Mouse (Mus musculus): Measurements from ENCODE around the gene Car15. TPM values are rescaled to one million over a fixed set of nuclear protein-coding genes. Genes with fewer than 3 reads are reported as not detected.

Car15 gene
- total RNA-seq, 2 experiments from 2014 or later: 11.7 to 14.6 TPM

DNA sequence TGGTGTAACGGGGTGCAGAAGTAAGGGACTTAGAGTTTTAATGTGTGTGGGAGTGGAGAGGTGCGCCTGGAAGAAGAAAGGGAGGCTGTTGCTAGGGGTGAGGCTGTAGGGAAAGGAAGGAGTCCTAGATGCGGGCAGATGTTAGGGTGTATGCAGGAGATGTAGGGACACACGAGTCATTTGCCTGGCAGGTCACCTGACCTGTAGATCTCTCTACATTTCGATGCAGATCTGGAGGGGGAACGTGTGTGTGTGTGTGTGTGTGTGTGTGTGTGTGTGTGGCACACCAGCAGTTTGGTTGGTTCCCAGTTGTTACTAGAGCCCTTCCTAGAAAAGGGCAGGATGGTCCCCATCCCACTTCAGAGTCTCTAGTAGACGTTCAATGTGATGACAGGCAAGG lies 33.2 kb downstream of the Car15 start:
- intact Hi-C loops (cut with DNase I): no loop called here
- DNase-seq (ENCODE audit: low spot score in 2 of 2): no peak

DNA sequence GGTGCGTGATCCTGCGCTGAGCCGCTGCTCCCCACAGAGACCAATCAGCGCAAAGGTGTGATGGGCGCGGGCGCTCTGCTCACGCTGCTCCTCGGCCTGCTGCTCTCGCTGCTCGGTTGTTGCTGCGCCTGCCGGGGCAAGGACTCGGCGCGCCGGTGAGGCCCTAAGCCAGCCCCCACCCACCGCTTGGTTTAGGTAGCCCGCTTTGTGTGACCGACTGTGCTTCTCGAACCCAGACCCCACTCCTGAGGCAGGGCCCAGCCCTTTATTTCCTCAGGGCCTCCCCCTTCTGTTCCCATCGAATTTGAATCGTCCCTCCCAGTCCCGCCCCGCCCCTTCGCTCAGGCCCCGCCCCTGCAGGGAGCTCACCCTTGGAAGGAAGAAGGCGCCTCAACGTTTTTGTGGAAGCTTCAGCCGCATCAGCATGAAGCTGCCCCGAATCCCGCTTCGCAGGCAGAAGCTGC lies 33.7 kb downstream of the Car15 start:
- no peak for DNase-seq (ENCODE audit: low spot score in 2 of 2)
- intact Hi-C loops (cut with DNase I): no loop called here

- DNase-seq (ENCODE audit: low spot score in 2 of 2): no peak
- intact Hi-C loops (cut with DNase I): no loop called here
Measured at GRCm38 (mm10) chr16:17803675-17804448, 34.3 kb downstream of the Car15 start.

- intact Hi-C loops (cut with DNase I): no loop called here
Measured at GRCm38 (mm10) chr16:17802839-17803674, 35.1 kb downstream of the Car15 start.

DNA sequence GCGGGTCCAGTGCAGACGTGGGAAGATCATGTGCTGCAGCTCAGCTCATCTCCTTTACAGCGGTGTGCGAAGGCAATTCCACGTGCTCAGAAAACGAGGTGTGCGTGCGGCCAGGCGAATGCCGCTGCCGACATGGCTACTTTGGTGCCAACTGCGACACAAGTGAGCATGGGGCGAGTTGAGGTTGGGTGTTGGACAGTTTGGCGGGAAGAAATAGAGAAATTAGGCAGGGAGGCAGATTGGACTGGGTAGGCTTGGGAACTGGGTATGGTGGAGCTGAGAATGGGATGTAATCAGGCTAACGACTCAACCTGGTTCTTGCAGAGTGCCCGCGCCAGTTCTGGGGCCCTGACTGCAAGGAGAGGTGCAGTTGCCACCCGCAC lies 35.7 kb downstream of the Car15 start:
- no peak for DNase-seq (ENCODE audit: low spot score in 2 of 2)
- intact Hi-C loops (cut with DNase I): no loop called here

More at GRCm38 (mm10) chr16:17802839-17803674, 35.1 kb downstream of the Car15 start:
- DNase-seq (ENCODE audit: low spot score in 2 of 2): peak; percentile 64 to 75

DNA sequence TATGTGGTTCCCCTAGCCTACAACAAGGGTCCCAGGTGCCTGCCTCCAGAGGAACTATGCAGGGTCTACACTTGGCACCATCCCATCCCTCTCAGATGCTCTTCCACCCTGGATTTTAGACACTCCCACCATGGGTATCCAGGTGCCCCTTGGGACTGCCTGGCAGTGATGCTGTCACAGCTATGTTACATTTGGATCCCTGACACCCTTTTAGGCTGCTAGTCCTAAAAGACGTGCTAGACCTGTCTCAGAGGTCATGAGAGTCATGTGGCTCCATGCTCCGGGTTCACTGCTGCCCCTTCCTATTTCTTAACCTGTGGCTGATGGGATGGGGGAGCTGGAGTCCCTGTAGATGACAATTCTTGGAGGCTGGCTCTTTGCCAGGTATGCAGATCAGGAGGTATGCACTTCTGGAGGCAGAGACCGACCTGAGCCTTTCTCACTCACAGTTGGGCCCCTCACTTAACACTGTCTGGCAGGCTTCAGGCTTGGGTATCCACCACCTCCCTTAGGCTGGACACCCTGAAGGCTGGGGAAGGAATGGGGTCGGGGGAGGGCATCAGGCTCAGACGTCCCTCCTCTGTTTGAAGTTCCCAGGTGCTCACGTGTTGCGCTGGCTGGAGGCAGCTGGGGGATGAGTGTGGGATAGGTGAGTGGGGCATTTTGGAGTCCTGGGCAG lies 36.2 kb downstream of the Car15 start:
- DNase-seq (ENCODE audit: low spot score in 2 of 2): no peak
- intact Hi-C loops (cut with DNase I): no loop called here

GRCm38 (mm10) chr16:17799584-17799983 lies 38.6 kb downstream of the Car15 start:
- intact Hi-C loops (cut with DNase I): no loop called here
- DNase-seq (ENCODE audit: low spot score in 2 of 2): no peak

- intact Hi-C loops (cut with DNase I): no loop called here
- no peak for DNase-seq (ENCODE audit: low spot score in 2 of 2)
Measured at GRCm38 (mm10) chr16:17798321-17799180, 39.6 kb downstream of the Car15 start.

- intact Hi-C loops (cut with DNase I): no loop called here
- no peak for DNase-seq (ENCODE audit: low spot score in 2 of 2)
Measured at GRCm38 (mm10) chr16:17797812-17798311, 40.3 kb downstream of the Car15 start.

DNA sequence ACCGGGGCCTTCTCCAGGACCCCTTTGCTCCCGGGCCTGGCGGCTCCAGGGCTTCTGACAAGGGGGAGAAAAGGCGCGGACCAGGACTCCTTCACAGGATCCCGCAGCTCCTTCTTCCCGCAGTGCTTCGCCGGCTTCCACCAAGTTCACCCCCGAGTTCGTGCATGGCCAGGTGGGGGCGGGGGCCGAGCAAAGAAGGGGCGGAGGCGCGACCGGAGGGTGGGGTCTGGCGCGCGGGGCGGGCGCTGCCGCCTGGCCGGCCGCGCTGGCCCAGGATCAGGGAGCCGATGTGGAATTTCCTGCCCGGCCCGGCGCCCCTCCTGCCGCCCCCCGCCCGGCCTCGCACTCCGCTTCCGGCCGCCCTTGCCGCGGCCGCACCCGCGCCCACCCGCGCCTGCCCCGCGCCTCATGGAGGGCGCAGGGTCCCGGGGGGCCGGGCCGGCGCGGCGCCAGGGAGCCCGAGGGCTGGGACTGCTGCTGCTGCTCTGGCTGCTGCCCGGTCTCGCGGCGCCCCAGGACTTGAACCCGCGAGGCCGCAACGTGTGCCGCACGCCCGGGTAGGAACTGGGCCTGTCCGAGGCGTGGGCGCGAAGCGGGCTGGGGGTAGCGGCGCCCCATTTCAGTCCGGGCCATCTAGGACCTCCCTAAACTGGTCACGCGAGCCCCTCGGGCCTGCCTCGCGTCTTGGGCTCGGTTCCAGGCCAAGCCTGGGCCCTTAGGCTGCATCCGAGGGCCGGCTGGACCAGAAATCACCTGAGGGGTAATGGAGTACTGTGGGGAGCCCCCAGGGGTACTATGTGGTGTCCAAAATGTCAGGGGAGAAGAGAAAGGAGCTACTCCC lies 41.0 kb downstream of the Car15 start, which contains the start of gene Scarf2:
TSS of gene Scarf2 (plus strand) at position 312 of the 841 bp plus-strand sequence.
- intact Hi-C loops (cut with DNase I): no loop called here
- DNase-seq (ENCODE audit: low spot score in 2 of 2): no peak

- intact Hi-C loops (cut with DNase I): no loop called here
- DNase-seq (ENCODE audit: low spot score in 2 of 2): no peak
Measured at GRCm38 (mm10) chr16:17796519-17796918, 41.6 kb downstream of the Car15 start.

DNA sequence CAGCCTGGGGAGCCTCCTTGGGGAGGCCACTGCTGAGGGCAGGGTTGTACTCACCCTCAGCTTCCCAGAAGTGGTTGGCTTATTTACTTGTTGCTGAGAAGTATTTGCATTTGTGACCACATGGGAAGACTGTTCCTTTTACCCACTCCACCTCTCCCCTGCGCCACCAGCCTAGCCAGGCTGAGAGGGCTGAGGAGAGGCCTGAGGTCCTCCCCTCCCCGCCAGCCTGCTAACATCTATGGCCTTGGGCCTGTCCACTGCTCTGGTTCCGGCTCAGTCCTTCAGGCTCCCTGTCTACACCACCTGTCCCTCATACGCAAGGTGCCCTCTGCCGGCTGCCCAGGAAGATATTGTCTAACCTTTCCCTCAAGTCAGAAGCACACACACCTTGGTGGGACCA lies 42.5 kb downstream of the Car15 start:
- intact Hi-C loops (cut with DNase I): no loop called here
- no peak for DNase-seq (ENCODE audit: low spot score in 2 of 2)

DNA sequence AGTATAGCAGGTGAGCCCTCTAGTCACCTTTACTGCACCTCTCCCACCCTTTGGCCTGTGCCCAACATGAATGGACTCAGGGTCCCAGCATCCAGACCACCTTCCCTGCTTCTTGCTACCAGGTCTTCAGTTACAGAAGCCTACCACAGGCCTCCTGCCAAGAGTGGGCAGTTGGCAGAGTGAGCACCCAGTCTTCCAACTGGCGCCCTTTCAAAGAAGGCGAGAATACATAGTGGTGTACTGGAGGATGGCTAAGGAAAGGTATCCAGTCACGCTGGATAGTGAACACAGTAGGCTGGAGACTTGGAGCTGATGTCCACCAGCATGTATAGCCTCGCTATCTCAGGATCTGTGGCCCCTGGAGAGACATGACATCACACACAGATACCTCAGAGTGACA lies 44.1 kb downstream of the Car15 start:
- intact Hi-C loops (cut with DNase I): no loop called here
- DNase-seq (ENCODE audit: low spot score in 2 of 2): no peak

DNA sequence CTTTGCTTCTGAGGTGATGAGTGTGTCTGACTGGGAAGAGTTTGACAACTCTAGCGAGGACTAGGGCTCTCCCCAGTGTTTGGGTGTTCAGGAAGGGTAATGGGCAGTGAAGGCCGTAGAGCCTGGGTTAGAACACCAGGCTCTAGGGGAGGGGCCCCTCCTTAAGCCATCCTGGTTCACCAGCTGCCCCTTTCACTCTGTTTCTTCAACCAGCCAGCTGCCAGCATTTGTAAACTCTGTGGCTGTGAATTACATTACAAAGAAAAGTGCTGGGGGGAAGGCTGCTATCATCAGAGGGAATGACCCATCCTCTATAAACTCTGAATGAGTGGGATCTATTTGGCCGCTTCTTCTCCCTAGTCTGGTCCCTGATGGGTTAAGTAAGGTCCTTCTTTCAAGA lies 45.4 kb downstream of the Car15 start:
- DNase-seq (ENCODE audit: low spot score in 2 of 2): no peak
- intact Hi-C loops (cut with DNase I): no loop called here

DNA sequence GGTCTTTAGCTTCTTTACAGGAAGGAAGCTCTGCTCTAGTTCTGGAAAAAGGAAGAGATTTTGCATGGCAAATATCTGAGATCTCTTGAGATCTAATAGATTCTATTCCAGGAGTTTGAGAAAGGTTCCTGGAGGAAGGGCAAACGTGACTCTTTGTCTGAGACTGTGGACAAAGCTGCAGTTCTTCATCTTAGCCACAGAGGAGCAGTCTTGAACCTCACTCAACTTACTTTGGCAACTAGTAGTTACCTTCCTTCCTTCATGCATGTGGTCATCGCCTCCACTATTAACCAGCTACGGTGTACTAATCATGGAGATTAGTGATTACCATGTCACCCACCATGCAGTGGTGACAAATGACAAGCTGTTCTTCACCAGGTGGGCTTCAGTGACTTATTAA lies 52.8 kb downstream of the Car15 start:
- intact Hi-C loops (cut with DNase I): no loop called here
- no peak for DNase-seq (ENCODE audit: low spot score in 2 of 2)
